Mouse (Mus musculus): ENCODE measurements around the gene Dydc1.

Gene Dydc1

GRCm38 (mm10) chr14:41096296-41096860 lies 23.7 kb downstream of the Dydc1 start:
- in situ Hi-C loops (cut with MseI, MboI): no loop called here

- in situ Hi-C loops (cut with MseI, MboI): no loop called here
These were observed 26.0 kb downstream of the Dydc1 start for GRCm38 (mm10) chr14:41098726-41099125.

- in situ Hi-C loops (cut with MseI, MboI): no loop called here
These were observed 28.0 kb downstream of the Dydc1 start for GRCm38 (mm10) chr14:41100712-41101111.

- in situ Hi-C loops (cut with MseI, MboI): no loop called here
These were observed 28.5 kb downstream of the Dydc1 start for GRCm38 (mm10) chr14:41101242-41101641.

- in situ Hi-C loops (cut with MseI, MboI): no loop called here
These were observed 29.6 kb downstream of the Dydc1 start for GRCm38 (mm10) chr14:41102269-41102668.

- in situ Hi-C loops (cut with MseI, MboI): no loop called here
These were observed 32.2 kb downstream of the Dydc1 start, which contains the start of gene Mat1a for GRCm38 (mm10) chr14:41104853-41105444. Gene Mat1a, plus strand, starts transcription at chr14:41105035.

GRCm38 (mm10) chr14:41111031-41111668 lies 38.4 kb downstream of the Dydc1 start:
- in situ Hi-C loops (cut with MseI, MboI): no loop called here

GRCm38 (mm10) chr14:41112944-41113343 lies 40.2 kb downstream of the Dydc1 start:
- in situ Hi-C loops (cut with MseI, MboI): no loop called here

GRCm38 (mm10) chr14:41116271-41116670 lies 43.6 kb downstream of the Dydc1 start:
- in situ Hi-C loops (cut with MseI, MboI): no loop called here

GRCm38 (mm10) chr14:41124683-41125082 lies 52.0 kb downstream of the Dydc1 start:
- in situ Hi-C loops (cut with MseI, MboI): loop anchor here in 1 of 2 experiments (5.0 kb wide), 1 partner anchor 38 kb away; no protein-coding TSS in a partner anchor

GRCm38 (mm10) chr14:41127997-41128396 lies 55.3 kb downstream of the Dydc1 start:
- in situ Hi-C loops (cut with MseI, MboI): loop anchor here in 1 of 2 experiments (5.0 kb wide), 1 partner anchor 34 kb away; no protein-coding TSS in a partner anchor

- in situ Hi-C loops (cut with MseI, MboI): no loop called here
These were observed 58.8 kb downstream of the Dydc1 start, which contains the start of gene Sftpa1 for GRCm38 (mm10) chr14:41131540-41131939. Gene Sftpa1, plus strand, starts transcription at chr14:41131782.

GRCm38 (mm10) chr14:41137006-41137405 lies 64.3 kb downstream of the Dydc1 start:
- in situ Hi-C loops (cut with MseI, MboI): no loop called here

GRCm38 (mm10) chr14:41140686-41141085 lies 68.0 kb downstream of the Dydc1 start:
- in situ Hi-C loops (cut with MseI, MboI): no loop called here

Data from mouse trophoblast stem cell (cell line).